Mouse (Mus musculus): Measurements from ENCODE around the gene Taf11. TPM values are rescaled to one million over a fixed set of nuclear protein-coding genes. Genes with fewer than 3 reads are reported as not detected.

The Taf11 gene
- polyA plus RNA-seq, 1 experiment from 2014 or later = 20.6 TPM

- 1% methylated on average over 12 of the region's 12 CpGs for WGBS (ENCODE audit: insufficient replicate concordance)
- Histone ChIP-seq H3K4me3 (ENCODE audit: low read depth, low read length) (peak overlapping the region; percentile 97), H3K27me3 (ENCODE audit: control insufficient read depth, insufficient read depth, low read depth, low read length) (no peaks in the 10 kb centered on the region), H3K36me3 (ENCODE audit: control insufficient read depth, insufficient read depth) (no peaks in the 10 kb centered on the region; the same call in 1 of the 2 replicates), H3K4me1 (ENCODE audit: control insufficient read depth, low read depth, low read length) (peaks cover 25% of the 10 kb centered on the region), H3K4me2 (ENCODE audit: low read depth, low read length) (peak overlapping the region; percentile 98), H3K9ac (ENCODE audit: low read depth, low read length) (peak overlapping the region; percentile 91), H3K9me3 (replicated peaks; ENCODE audit: control insufficient read depth, low read length) (no peaks in the 10 kb centered on the region), H3K27ac (ENCODE audit: low read length) (peak overlapping the region; percentile 91)
- peak; percentile 19; the same call in 1 of the 2 replicates for ATAC-seq (ENCODE audit: low read depth)
Observed at GRCm38 (mm10) chr17:27908206-27908887, 1.3 kb downstream of the Taf11 start.

- Histone ChIP-seq H3K9ac (ENCODE audit: low read depth, low read length) (peak overlapping the region; percentile 91), H3K9me3 (replicated peaks; ENCODE audit: control insufficient read depth, low read length) (no peaks in the 10 kb centered on the region), H3K36me3 (ENCODE audit: control insufficient read depth, insufficient read depth) (peaks cover 5% of the 10 kb centered on the region), H3K27me3 (ENCODE audit: control insufficient read depth, insufficient read depth, low read depth, low read length) (no peaks in the 10 kb centered on the region), H3K4me1 (ENCODE audit: control insufficient read depth, low read depth, low read length) (peaks cover 25% of the 10 kb centered on the region), H3K4me2 (ENCODE audit: low read depth, low read length) (peak overlapping the region; percentile 98), H3K27ac (ENCODE audit: low read length) (peak overlapping the region; percentile 91), H3K4me3 (ENCODE audit: low read depth, low read length) (peak overlapping the region; percentile 97)
- ATAC-seq (ENCODE audit: low read depth) = peak; percentile 60
- under 1% methylated on average over 45 of the region's 45 CpGs for WGBS (ENCODE audit: insufficient replicate concordance)
Observed at GRCm38 (mm10) chr17:27907512-27908205, 2.0 kb downstream of the Taf11 start.

GRCm38 (mm10) chr17:27886499-27887210, 23.0 kb downstream of the Taf11 start:
- no peak overlapping the region for H3K4me3 ChIP-seq (ENCODE audit: low read depth, low read length)
- H3K27ac ChIP-seq (ENCODE audit: low read length) = no peak overlapping the region
- H3K36me3 ChIP-seq (ENCODE audit: control insufficient read depth, insufficient read depth) = peaks cover 12% of the 10 kb centered on the region
- no peak overlapping the region for H3K4me2 ChIP-seq (ENCODE audit: low read depth, low read length)
- H3K9ac ChIP-seq (ENCODE audit: low read depth, low read length) = no peak overlapping the region
- ATAC-seq (ENCODE audit: low read depth) = no peak
- H3K4me1 ChIP-seq (ENCODE audit: control insufficient read depth, low read depth, low read length) = no peaks in the 10 kb centered on the region
- H3K27me3 ChIP-seq (ENCODE audit: control insufficient read depth, insufficient read depth, low read depth, low read length) = no peaks in the 10 kb centered on the region
- H3K9me3 ChIP-seq (replicated peaks; ENCODE audit: control insufficient read depth, low read length) = no peaks in the 10 kb centered on the region
- 78% methylated on average over 19 of the region's 19 CpGs for WGBS (ENCODE audit: insufficient replicate concordance)

- 78% methylated on average over 6 of the region's 6 CpGs for WGBS (ENCODE audit: insufficient replicate concordance)
- no peak overlapping the region for H3K4me2 ChIP-seq (ENCODE audit: low read depth, low read length)
- H3K9ac ChIP-seq (ENCODE audit: low read depth, low read length) = no peak overlapping the region
- H3K27ac ChIP-seq (ENCODE audit: low read length) = no peak overlapping the region
- H3K4me1 ChIP-seq (ENCODE audit: control insufficient read depth, low read depth, low read length) = no peaks in the 10 kb centered on the region
- H3K27me3 ChIP-seq (ENCODE audit: control insufficient read depth, insufficient read depth, low read depth, low read length) = no peaks in the 10 kb centered on the region
- peaks cover 18% of the 10 kb centered on the region for H3K36me3 ChIP-seq (ENCODE audit: control insufficient read depth, insufficient read depth)
- H3K9me3 ChIP-seq (replicated peaks; ENCODE audit: control insufficient read depth, low read length) = no peaks in the 10 kb centered on the region
- ATAC-seq (ENCODE audit: low read depth) = no peak
- H3K4me3 ChIP-seq (ENCODE audit: low read depth, low read length) = no peak overlapping the region
Observed at GRCm38 (mm10) chr17:27883994-27884393, 25.6 kb downstream of the Taf11 start.

- no peak overlapping the region for H3K4me3 ChIP-seq (ENCODE audit: low read depth, low read length)
- H3K4me1 ChIP-seq (ENCODE audit: control insufficient read depth, low read depth, low read length) = no peaks in the 10 kb centered on the region
- peaks cover 19% of the 10 kb centered on the region for H3K36me3 ChIP-seq (ENCODE audit: control insufficient read depth, insufficient read depth)
- no peak for ATAC-seq (ENCODE audit: low read depth)
- no peaks in the 10 kb centered on the region for H3K9me3 ChIP-seq (replicated peaks; ENCODE audit: control insufficient read depth, low read length)
- H3K27me3 ChIP-seq (ENCODE audit: control insufficient read depth, insufficient read depth, low read depth, low read length) = no peaks in the 10 kb centered on the region
- no peak overlapping the region for H3K9ac ChIP-seq (ENCODE audit: low read depth, low read length)
- H3K4me2 ChIP-seq (ENCODE audit: low read depth, low read length) = no peak overlapping the region
- 76% methylated on average over 8 of the region's 8 CpGs for WGBS (ENCODE audit: insufficient replicate concordance)
- H3K27ac ChIP-seq (ENCODE audit: low read length) = no peak overlapping the region
Observed at GRCm38 (mm10) chr17:27883129-27883528, 26.5 kb downstream of the Taf11 start.

GRCm38 (mm10) chr17:27881518-27881917, 28.1 kb downstream of the Taf11 start:
- no peak overlapping the region for H3K4me2 ChIP-seq (ENCODE audit: low read depth, low read length)
- 73% methylated on average over 11 of the region's 11 CpGs for WGBS (ENCODE audit: insufficient replicate concordance)
- no peaks in the 10 kb centered on the region for H3K9me3 ChIP-seq (replicated peaks; ENCODE audit: control insufficient read depth, low read length)
- ATAC-seq (ENCODE audit: low read depth) = no peak
- no peaks in the 10 kb centered on the region for H3K4me1 ChIP-seq (ENCODE audit: control insufficient read depth, low read depth, low read length)
- no peaks in the 10 kb centered on the region for H3K27me3 ChIP-seq (ENCODE audit: control insufficient read depth, insufficient read depth, low read depth, low read length)
- H3K27ac ChIP-seq (ENCODE audit: low read length) = no peak overlapping the region
- H3K36me3 ChIP-seq (ENCODE audit: control insufficient read depth, insufficient read depth) = peaks cover 19% of the 10 kb centered on the region
- no peak overlapping the region for H3K4me3 ChIP-seq (ENCODE audit: low read depth, low read length)
- no peak overlapping the region for H3K9ac ChIP-seq (ENCODE audit: low read depth, low read length)

- peak; percentile 89 for ATAC-seq (ENCODE audit: low read depth)
- Histone ChIP-seq H3K4me3 (ENCODE audit: low read depth, low read length) (peak overlapping the region; percentile 14; the same call in 1 of the 2 replicates), H3K27ac (ENCODE audit: low read length) (peak overlapping the region; percentile 50; the same call in 1 of the 2 replicates), H3K27me3 (ENCODE audit: control insufficient read depth, insufficient read depth, low read depth, low read length) (no peaks in the 10 kb centered on the region), H3K4me1 (ENCODE audit: control insufficient read depth, low read depth, low read length) (peaks cover 18% of the 10 kb centered on the region), H3K36me3 (ENCODE audit: control insufficient read depth, insufficient read depth) (peaks cover 3% of the 10 kb centered on the region; the same call in 1 of the 2 replicates), H3K9ac (ENCODE audit: low read depth, low read length) (no peak overlapping the region; the same call in 1 of the 2 replicates), H3K4me2 (ENCODE audit: low read depth, low read length) (peak overlapping the region; percentile 33), H3K9me3 (replicated peaks; ENCODE audit: control insufficient read depth, low read length) (no peaks in the 10 kb centered on the region)
- 19% methylated on average over 5 of the region's 5 CpGs for WGBS (ENCODE audit: insufficient replicate concordance)
Observed at GRCm38 (mm10) chr17:27874510-27874909, 35.1 kb downstream of the Taf11 start.

- Histone ChIP-seq H3K9me3 (replicated peaks; ENCODE audit: control insufficient read depth, low read length) (no peaks in the 10 kb centered on the region), H3K4me1 (ENCODE audit: control insufficient read depth, low read depth, low read length) (peaks cover 18% of the 10 kb centered on the region), H3K9ac (ENCODE audit: low read depth, low read length) (no peak overlapping the region), H3K4me2 (ENCODE audit: low read depth, low read length) (no peak overlapping the region), H3K4me3 (ENCODE audit: low read depth, low read length) (no peak overlapping the region), H3K27ac (ENCODE audit: low read length) (no peak overlapping the region), H3K27me3 (ENCODE audit: control insufficient read depth, insufficient read depth, low read depth, low read length) (no peaks in the 10 kb centered on the region), H3K36me3 (ENCODE audit: control insufficient read depth, insufficient read depth) (no peaks in the 10 kb centered on the region)
- ATAC-seq (ENCODE audit: low read depth) = no peak
- 69% methylated on average over 3 of the region's 3 CpGs for WGBS (ENCODE audit: insufficient replicate concordance)
Observed at GRCm38 (mm10) chr17:27873583-27873982, 36.1 kb downstream of the Taf11 start.

Data from liver, embryonic 16.5 days (tissue).